Mouse (Mus musculus) MEL (cell line): ENCODE measurements around the gene Samd5. TPM values are rescaled to one million over a fixed set of nuclear protein-coding genes. Genes with fewer than 3 reads are reported as not detected.
A peak's percentile ranks its signal among the peaks of the same experiment; 100 is the strongest.

Experiments
- DNase-seq: peaks from one replicate; pipeline ENCODE4 v3.0.0; 2011; ENCODE audit warnings: low read depth, low spot score
- H3K27ac ChIP-seq: 2 replicates; pipeline ENCODE4 v1.5.1; 2012; ENCODE audit warnings: low read depth, mild to moderate bottlenecking, control low read depth, low read length, moderate library complexity; ENCODE audit not compliant: control insufficient read depth
- H3K27me3 ChIP-seq, 2 experiments: fragments of 150-350 bp in 1 of 2; sonication (generic) in 1 of 2; 2 replicates each; pipeline ENCODE4 v1.6.1; 2012; ENCODE audit warnings: low read length in 2 of 2, mild to moderate bottlenecking in 2 of 2, improper control_type of control experiment in 1 of 2, moderate library complexity in 1 of 2; ENCODE audit not compliant: insufficient read depth in 2 of 2, control insufficient read depth in 1 of 2
- H3K36me3 ChIP-seq, 2 experiments: 2 replicates each; pipeline ENCODE4 v1.6.1; 2012 to 2014; ENCODE audit warnings: low read length in 2 of 2, improper control_type of control experiment in 1 of 2, inconsistent platforms in 1 of 2, mild to moderate bottlenecking in 1 of 2; ENCODE audit not compliant: insufficient read depth in 2 of 2, control insufficient read depth in 1 of 2
- H3K4me1 ChIP-seq, 2 experiments: fragments of 150-350 bp in 1 of 2; sonication (generic) in 1 of 2; 2 replicates each; pipeline ENCODE4 v1.6.1; 2012; ENCODE audit warnings: low read length in 2 of 2, improper control_type of control experiment in 1 of 2, mild to moderate bottlenecking in 1 of 2; ENCODE audit not compliant: insufficient read depth in 2 of 2, control insufficient read depth in 1 of 2
- H3K4me3 ChIP-seq, 2 experiments: fragments of 150-350 bp in 1 of 2; sonication (generic) in 1 of 2; 2 replicates each; pipeline ENCODE4 v1.5.1; 2012; ENCODE audit warnings: low read depth in 2 of 2, low read length in 2 of 2, mild to moderate bottlenecking in 2 of 2, moderate library complexity in 2 of 2, control low read depth in 1 of 2, improper control_type of control experiment in 1 of 2; ENCODE audit not compliant: control insufficient read depth in 1 of 2, insufficient read depth in 1 of 2
- H3K79me2 ChIP-seq: 2 replicates; pipeline ENCODE4 v1.6.1; 2012; ENCODE audit warnings: mild to moderate bottlenecking, low read length, moderate library complexity; ENCODE audit not compliant: control insufficient read depth, poor library complexity, insufficient read depth
- H3K9ac ChIP-seq: 2 replicates; pipeline ENCODE4 v1.6.1; 2012; ENCODE audit warnings: low read depth, mild to moderate bottlenecking, control low read depth, low read length, moderate library complexity; ENCODE audit not compliant: control insufficient read depth, poor library complexity, severe bottlenecking
- H3K9me3 ChIP-seq: fragments of 150-350 bp; sonication (generic); replicated peaks from 2 replicates; pipeline ENCODE4 v1.6.1; 2012; ENCODE audit warnings: mild to moderate bottlenecking, low read length, improper control_type of control experiment, moderate library complexity; ENCODE audit not compliant: insufficient read depth
- CHD1 ChIP-seq: IDR thresholded peaks from 2 replicates; pipeline ENCODE4 v1.6.1; 2012; ENCODE audit warnings: low read depth, mild to moderate bottlenecking, inconsistent platforms, low read length, improper control_type of control experiment
- EP300 ChIP-seq, 2 experiments: IDR thresholded peaks; 2 replicates each; pipeline ENCODE4 v1.6.1; 2011; ENCODE audit warnings: improper control_type of control experiment in 2 of 2, low read length in 2 of 2, low read depth in 1 of 2, mild to moderate bottlenecking in 1 of 2
- HCFC1 ChIP-seq: IDR thresholded peaks from 2 replicates; pipeline ENCODE4 v1.6.1; 2012; ENCODE audit warnings: low read depth, mild to moderate bottlenecking, inconsistent platforms, low read length, improper control_type of control experiment, moderate library complexity
- KAT2A ChIP-seq: conservative IDR thresholded peaks from 2 replicates; pipeline ENCODE4 v1.6.1; 2012; ENCODE audit warnings: low read depth, low read length, improper control_type of control experiment, inconsistent platforms
- MYC ChIP-seq: IDR thresholded peaks from 2 replicates; pipeline ENCODE4 v1.6.1; 2011; ENCODE audit warnings: low read depth, mild to moderate bottlenecking, low read length, improper control_type of control experiment, moderate library complexity
- NELFE ChIP-seq: IDR thresholded peaks from 2 replicates; pipeline ENCODE4 v1.6.1; 2011; ENCODE audit warnings: low read depth, low read length, improper control_type of control experiment
- POLR2A ChIP-seq, 2 experiments: IDR thresholded peaks; 2 replicates each; pipeline ENCODE4 v1.6.1; 2011 to 2012; ENCODE audit warnings: low read length in 2 of 2, mild to moderate bottlenecking in 2 of 2, control low read depth in 1 of 2, improper control_type of control experiment in 1 of 2, low read depth in 1 of 2, moderate library complexity in 1 of 2; ENCODE audit not compliant: control insufficient read depth in 1 of 2, insufficient read depth in 1 of 2, poor library complexity in 1 of 2
- POLR2AphosphoS5 ChIP-seq: IDR thresholded peaks from 2 replicates; pipeline ENCODE4 v1.6.1; 2012; ENCODE audit warnings: low read depth, borderline replicate concordance, mild to moderate bottlenecking, inconsistent platforms, low read length, moderate library complexity, mixed read lengths
- RAD21 ChIP-seq: IDR thresholded peaks from 2 replicates; pipeline ENCODE4 v1.6.1; 2011; ENCODE audit warnings: mild to moderate bottlenecking, low read depth, low read length, improper control_type of control experiment
- RCOR1 ChIP-seq: IDR thresholded peaks from 2 replicates; pipeline ENCODE4 v1.6.1; 2012; ENCODE audit warnings: low read depth, mild to moderate bottlenecking, inconsistent platforms, low read length, improper control_type of control experiment
- ZNF384 ChIP-seq: IDR thresholded peaks from 2 replicates; pipeline ENCODE4 v1.6.1; 2012; ENCODE audit warnings: low read depth, mild to moderate bottlenecking, inconsistent platforms, low read length, improper control_type of control experiment
- polyA plus RNA-seq, 2 experiments: library from polyadenylated mRNA; stranded (reverse) in 1 of 2; unstranded in 1 of 2; fragments of >175 nt in 1 of 2; fragments of >200 nt in 1 of 2; gene quantifications; 2 replicates each; pipeline versions ENCODE4 v1.2.1 to v1.2.4; 2012; ENCODE audit warnings: low replicate concordance in 2 of 2, low read depth in 1 of 2; ENCODE audit not compliant: insufficient read length in 2 of 2, insufficient read depth in 1 of 2, missing spikeins in 1 of 2
- total RNA-seq: library from RNA; depleted of rRNA; stranded (reverse); fragments of 300-350 nt; gene quantifications from 2 replicates; pipeline ENCODE4 v1.2.3, GENCODE M21; 2012

The Samd5 gene
- total and polyA plus RNA-seq, 3 experiments = 0.01 TPM; not detected in 2

- TF ChIP-seq POLR2A (IDR thresholded peaks at IDR 0.05; ENCODE audit: control insufficient read depth in 1 of 2, insufficient read depth in 1 of 2, low read depth in 1 of 2, low read length in 2 of 2, poor library complexity in 1 of 2) (no peak), MYC (no peak), RCOR1 (no peak), KAT2A (no peak)
- no peaks in the 10 kb centered on the region for H3K4me1 ChIP-seq
- no peaks in the 10 kb centered on the region for H3K9me3 ChIP-seq
- H3K9ac ChIP-seq = no peak overlapping the region
- no peak for DNase-seq
- no peak overlapping the region for H3K4me3 ChIP-seq
- no peaks in the 10 kb centered on the region for H3K79me2 ChIP-seq
- H3K36me3 ChIP-seq = no peaks in the 10 kb centered on the region
- H3K27me3 ChIP-seq = no peaks in the 10 kb centered on the region
- H3K27ac ChIP-seq = no peak overlapping the region
Measured at GRCm38 (mm10) chr10:9668791-9669190, 6.2 kb downstream of the Samd5 start.

- Histone ChIP-seq H3K9ac (no peak overlapping the region), H3K4me3 (no peak overlapping the region), H3K36me3 (no peaks in the 10 kb centered on the region), H3K27ac (no peak overlapping the region), H3K4me1 (no peaks in the 10 kb centered on the region), H3K9me3 (no peaks in the 10 kb centered on the region), H3K79me2 (no peaks in the 10 kb centered on the region), H3K27me3 (no peaks in the 10 kb centered on the region)
- no peak for DNase-seq
- TF ChIP-seq RAD21 = no peak
Measured at GRCm38 (mm10) chr10:9652946-9653345, 22.1 kb downstream of the Samd5 start.

- DNase-seq = no peak
- Histone ChIP-seq H3K79me2 (no peaks in the 10 kb centered on the region), H3K36me3 (no peaks in the 10 kb centered on the region), H3K4me3 (no peak overlapping the region)
- TF ChIP-seq MYC = no peak
- no peak for TF ChIP-seq EP300 (IDR thresholded peaks at IDR 0.05; ENCODE audit: low read depth in 1 of 2, low read length in 2 of 2)
- no peak for TF ChIP-seq CHD1
- TF ChIP-seq, all 39 proteins: peak for 0
- no peak overlapping the region for H3K9ac ChIP-seq
- no peak overlapping the region for H3K27ac ChIP-seq
- H3K9me3 ChIP-seq = no peaks in the 10 kb centered on the region
- no peaks in the 10 kb centered on the region for H3K4me1 ChIP-seq
- no peaks in the 10 kb centered on the region for H3K27me3 ChIP-seq
Measured at GRCm38 (mm10) chr10:9650050-9650825, 24.8 kb downstream of the Samd5 start.

GRCm38 (mm10) chr10:9648464-9648863 is 26.5 kb downstream of the Samd5 start:
- peak; percentile 2 for DNase-seq
- H3K9ac ChIP-seq = no peak overlapping the region
- H3K4me3 ChIP-seq = no peak overlapping the region
- H3K27ac ChIP-seq = no peak overlapping the region
- no peaks in the 10 kb centered on the region for H3K36me3 ChIP-seq
- no peaks in the 10 kb centered on the region for H3K4me1 ChIP-seq
- TF ChIP-seq NELFE (no peak), POLR2AphosphoS5 (no peak), ZNF384 (no peak), HCFC1 (no peak)
- no peaks in the 10 kb centered on the region for H3K79me2 ChIP-seq
- H3K9me3 ChIP-seq = no peaks in the 10 kb centered on the region
- no peaks in the 10 kb centered on the region for H3K27me3 ChIP-seq
